Mouse (Mus musculus): ENCODE measurements around the gene Ptpn4. TPM values are rescaled to one million over a fixed set of nuclear protein-coding genes. Genes with fewer than 3 reads are reported as not detected.

Ptpn4 gene
- polyA plus RNA-seq (2012; rRNA removed), result 13.2 and 13.3 TPM in 2 replicates

DNA sequence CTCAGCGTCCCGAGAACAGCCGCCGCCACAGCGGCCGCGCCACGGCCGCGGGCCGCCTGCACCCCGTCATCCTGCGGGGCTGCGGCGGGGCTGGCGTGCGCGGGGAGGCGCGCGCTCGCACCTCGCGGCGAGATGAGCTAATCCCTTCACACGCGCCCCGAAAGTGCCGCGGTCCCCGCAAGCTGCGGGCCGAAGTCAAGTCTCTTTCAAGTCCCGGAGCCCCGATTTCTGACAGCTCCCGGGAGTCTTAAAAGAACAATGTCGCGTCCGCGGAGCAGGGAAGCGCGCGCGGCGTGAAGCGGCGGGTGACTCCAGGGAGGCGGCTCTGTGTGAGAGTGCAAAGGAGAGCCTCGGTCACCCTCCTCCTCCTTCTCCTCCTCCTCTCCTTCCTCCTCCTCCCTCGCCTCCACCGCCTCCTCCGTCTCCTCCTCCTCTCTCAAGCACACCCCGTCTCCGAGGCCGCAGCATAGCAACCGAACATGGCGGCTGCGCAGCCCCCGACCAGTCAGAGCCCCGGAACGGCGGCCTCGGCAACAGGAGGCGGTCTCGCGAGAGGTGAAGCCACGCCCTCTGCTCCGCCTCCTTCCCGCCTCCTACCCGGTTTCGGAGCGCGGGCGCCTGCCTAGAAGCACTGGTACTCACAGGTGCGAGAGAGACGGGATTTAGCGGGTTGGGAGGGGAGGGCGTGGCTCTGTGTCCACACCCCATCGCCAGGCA is at the start of gene Ptpn4:
TSS of gene Ptpn4 (minus strand) at position 579 of the 717 bp plus-strand sequence.
- TF ChIP-seq POLR2A (IDR thresholded peaks at IDR 0.05; ENCODE audit: borderline replicate concordance, extremely low read depth, insufficient read depth, insufficient read length, poor library complexity, severe bottlenecking) (peak; percentile 71; the same call in 1 of the 2 replicates), CTCF (IDR thresholded peaks at IDR 0.05; ENCODE audit: borderline replicate concordance, extremely low read depth, insufficient read depth, insufficient read length) (no peak)
- peak; percentile 99 for DNase-seq (ENCODE audit: low read depth)

DNA sequence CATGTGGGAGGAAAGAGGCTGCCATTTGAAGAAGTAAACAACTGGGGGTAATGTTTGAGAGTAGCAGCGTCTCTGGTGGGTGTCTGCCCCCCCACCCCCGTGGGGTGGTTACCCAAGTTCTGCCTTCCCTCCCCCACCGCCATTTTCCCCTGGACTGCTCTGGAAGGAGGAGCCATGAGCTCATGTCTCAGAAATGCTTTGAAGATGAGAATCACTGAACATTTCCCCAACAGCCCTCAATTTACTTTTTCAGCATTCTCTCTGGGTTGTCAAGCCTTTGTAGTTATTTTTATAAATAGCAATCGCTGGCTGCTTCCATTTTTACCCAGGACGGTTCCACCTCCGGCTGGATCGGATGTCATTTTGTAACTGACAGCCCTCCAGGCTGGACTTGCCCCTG is 48.9 kb upstream of the Ptpn4 start:
- DNase-seq (ENCODE audit: low read depth), result no peak
- no peak for TF ChIP-seq CTCF (IDR thresholded peaks at IDR 0.05; ENCODE audit: borderline replicate concordance, extremely low read depth, insufficient read depth, insufficient read length)
- no peak for TF ChIP-seq POLR2A (IDR thresholded peaks at IDR 0.05; ENCODE audit: borderline replicate concordance, extremely low read depth, insufficient read depth, insufficient read length, poor library complexity, severe bottlenecking)

GRCm38 (mm10) chr1:119884272-119884671 is 46.9 kb upstream of the Ptpn4 start:
- no peak for TF ChIP-seq POLR2A (IDR thresholded peaks at IDR 0.05; ENCODE audit: borderline replicate concordance, extremely low read depth, insufficient read depth, insufficient read length, poor library complexity, severe bottlenecking)
- no peak for TF ChIP-seq CTCF (IDR thresholded peaks at IDR 0.05; ENCODE audit: borderline replicate concordance, extremely low read depth, insufficient read depth, insufficient read length)
- peak; percentile 87 for DNase-seq (ENCODE audit: low read depth)

DNA sequence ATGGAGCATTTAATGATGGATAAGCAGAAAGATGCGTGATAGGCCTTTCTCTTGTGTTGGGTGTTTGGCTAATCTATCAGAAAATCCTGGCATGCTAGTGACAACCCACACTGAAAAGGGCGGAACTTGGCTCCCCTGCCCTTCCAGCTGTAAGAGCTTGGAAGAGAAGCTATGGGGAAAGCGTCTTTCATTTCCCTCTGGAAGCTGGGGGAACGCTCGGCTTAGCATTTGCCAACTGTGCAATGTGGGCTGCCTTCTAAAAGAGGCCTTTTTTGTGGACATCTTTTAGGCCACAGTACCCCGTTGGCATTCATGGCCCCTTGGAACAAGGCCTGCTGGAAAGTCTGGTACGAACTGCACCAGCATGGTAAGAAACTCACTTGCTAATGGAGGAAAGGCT is 41.5 kb upstream of the Ptpn4 start:
- DNase-seq (ENCODE audit: low read depth), result peak; percentile 92
- no peak for TF ChIP-seq POLR2A (IDR thresholded peaks at IDR 0.05; ENCODE audit: borderline replicate concordance, extremely low read depth, insufficient read depth, insufficient read length, poor library complexity, severe bottlenecking)
- no peak for TF ChIP-seq CTCF (IDR thresholded peaks at IDR 0.05; ENCODE audit: borderline replicate concordance, extremely low read depth, insufficient read depth, insufficient read length)

- TF ChIP-seq CTCF (IDR thresholded peaks at IDR 0.05; ENCODE audit: borderline replicate concordance, extremely low read depth, insufficient read depth, insufficient read length) (no peak), POLR2A (IDR thresholded peaks at IDR 0.05; ENCODE audit: borderline replicate concordance, extremely low read depth, insufficient read depth, insufficient read length, poor library complexity, severe bottlenecking) (no peak)
- no peak for DNase-seq (ENCODE audit: low read depth)
Observed at GRCm38 (mm10) chr1:119877469-119877868, 40.1 kb upstream of the Ptpn4 start.

DNA sequence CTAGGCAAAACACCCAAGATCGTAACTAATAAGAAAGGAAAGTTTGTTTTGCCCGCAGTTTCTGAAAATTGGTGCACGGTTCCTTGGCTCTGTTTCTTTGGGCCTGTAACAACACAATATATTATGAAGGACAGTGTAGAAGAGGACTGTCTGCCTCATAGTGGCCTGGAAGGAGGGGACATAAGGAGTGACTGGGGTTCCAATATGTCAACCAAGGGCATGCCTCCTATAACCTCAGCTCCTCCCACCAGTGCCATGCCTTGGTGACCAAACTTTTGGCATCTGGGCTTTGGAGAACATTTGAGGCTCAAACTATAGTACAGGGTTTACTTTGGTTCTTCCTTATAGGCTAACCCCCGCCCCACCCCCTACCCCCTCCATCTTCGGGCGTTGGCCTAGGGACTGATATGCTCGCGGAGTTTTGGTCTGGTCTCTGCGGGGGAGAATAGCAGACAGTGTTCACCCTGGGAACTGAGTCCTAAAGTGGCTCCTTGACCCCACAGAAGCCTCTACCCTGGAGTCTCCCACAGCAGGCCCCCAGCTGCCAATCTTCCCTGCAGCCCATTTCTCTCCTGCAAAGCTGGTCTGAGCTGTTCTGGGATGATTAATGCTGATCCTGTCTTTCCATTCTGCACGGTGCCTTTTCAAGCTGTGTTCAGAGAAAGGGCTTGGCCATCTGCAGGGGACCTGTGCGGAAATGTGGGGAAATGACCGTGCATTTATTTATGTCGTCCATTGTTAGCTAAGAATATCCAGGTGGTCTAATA is 31.2 kb upstream of the Ptpn4 start:
- no peak for TF ChIP-seq POLR2A (IDR thresholded peaks at IDR 0.05; ENCODE audit: borderline replicate concordance, extremely low read depth, insufficient read depth, insufficient read length, poor library complexity, severe bottlenecking)
- no peak for TF ChIP-seq CTCF (IDR thresholded peaks at IDR 0.05; ENCODE audit: borderline replicate concordance, extremely low read depth, insufficient read depth, insufficient read length)
- DNase-seq (ENCODE audit: low read depth), result peak; percentile 52

GRCm38 (mm10) chr1:119867300-119867699 is 29.9 kb upstream of the Ptpn4 start:
- TF ChIP-seq CTCF (IDR thresholded peaks at IDR 0.05; ENCODE audit: borderline replicate concordance, extremely low read depth, insufficient read depth, insufficient read length), result no peak
- TF ChIP-seq POLR2A (IDR thresholded peaks at IDR 0.05; ENCODE audit: borderline replicate concordance, extremely low read depth, insufficient read depth, insufficient read length, poor library complexity, severe bottlenecking), result no peak
- DNase-seq (ENCODE audit: low read depth), result no peak

DNA sequence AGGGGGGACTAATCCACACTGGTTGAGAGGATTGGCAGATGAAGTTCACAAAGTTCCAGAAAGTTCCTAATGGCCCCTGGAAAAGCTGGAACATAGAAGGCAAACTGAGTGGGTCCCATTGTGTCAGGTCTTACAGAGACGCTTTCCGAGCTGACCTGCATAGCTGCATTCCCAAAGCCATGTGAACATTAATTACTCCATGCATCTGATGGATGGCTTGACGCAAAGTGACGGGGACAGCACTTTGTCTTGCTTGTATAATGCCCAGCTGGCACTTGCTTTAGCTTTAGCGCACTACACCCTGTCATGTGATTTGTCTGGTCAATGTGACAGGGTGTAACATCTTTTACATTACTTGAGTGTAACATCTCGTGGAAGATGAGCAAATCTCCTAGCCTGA is 27.9 kb upstream of the Ptpn4 start:
- no peak for TF ChIP-seq POLR2A (IDR thresholded peaks at IDR 0.05; ENCODE audit: borderline replicate concordance, extremely low read depth, insufficient read depth, insufficient read length, poor library complexity, severe bottlenecking)
- TF ChIP-seq CTCF (IDR thresholded peaks at IDR 0.05; ENCODE audit: borderline replicate concordance, extremely low read depth, insufficient read depth, insufficient read length), result no peak
- no peak for DNase-seq (ENCODE audit: low read depth)

DNA sequence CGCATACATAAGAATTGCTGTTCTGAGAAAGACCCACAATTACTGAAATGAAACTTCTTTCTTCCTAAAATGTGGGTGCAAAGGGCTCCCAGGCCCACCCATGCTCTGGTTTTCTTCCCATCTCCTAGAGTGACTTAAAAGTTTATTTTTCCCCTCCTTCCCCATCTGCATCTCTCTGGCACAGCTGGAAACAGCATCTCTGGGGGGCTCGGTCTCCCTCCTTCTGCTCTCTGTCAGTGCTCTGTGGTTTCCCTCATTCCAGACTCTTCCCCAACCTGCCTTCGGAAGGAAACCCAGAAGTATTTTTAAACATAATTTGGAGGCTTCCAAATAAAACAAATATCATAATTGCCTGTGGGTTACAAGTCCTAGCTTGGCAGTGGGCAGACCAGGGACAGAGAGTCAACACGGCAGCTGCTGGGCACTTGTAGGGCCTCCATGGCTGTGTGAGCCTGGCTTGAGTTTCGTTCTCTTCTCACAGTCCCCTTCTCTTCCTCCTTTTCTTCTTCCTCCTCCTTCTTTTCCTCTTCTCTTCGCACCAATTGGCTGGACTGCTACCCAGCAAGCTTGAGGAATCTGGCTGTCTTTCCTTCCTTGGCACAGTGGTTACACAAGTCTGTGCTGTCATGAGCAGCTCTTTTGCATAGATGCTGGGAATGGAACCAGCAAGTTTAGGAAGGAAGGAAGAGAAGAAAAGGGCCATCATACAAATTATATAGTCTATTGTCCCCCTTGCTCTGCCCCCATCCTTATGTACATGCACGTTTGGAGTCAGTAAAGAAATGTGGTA is 26.3 kb upstream of the Ptpn4 start:
- TF ChIP-seq POLR2A (IDR thresholded peaks at IDR 0.05; ENCODE audit: borderline replicate concordance, extremely low read depth, insufficient read depth, insufficient read length, poor library complexity, severe bottlenecking) (no peak), CTCF (IDR thresholded peaks at IDR 0.05; ENCODE audit: borderline replicate concordance, extremely low read depth, insufficient read depth, insufficient read length) (no peak)
- peak; percentile 57 for DNase-seq (ENCODE audit: low read depth)

DNA sequence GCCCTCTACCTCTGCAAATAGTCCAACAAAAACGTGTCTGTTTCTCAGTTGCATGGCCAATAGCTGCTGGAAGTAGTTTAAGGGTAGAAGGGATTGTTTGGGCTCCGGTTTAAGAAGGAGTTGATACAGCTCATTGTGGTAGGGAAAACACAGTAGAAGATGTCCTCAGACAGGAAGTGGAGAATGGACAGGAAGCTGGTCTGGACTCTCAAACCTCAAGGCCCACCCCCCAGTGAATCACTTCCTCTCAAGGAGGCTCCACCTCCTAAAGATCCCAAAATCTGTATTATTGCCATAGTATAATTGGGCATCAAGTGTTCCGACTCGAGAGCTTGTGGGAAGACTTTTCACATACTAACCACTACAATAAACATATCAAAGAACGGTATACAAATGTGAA is 22.2 kb upstream of the Ptpn4 start:
- TF ChIP-seq POLR2A (IDR thresholded peaks at IDR 0.05; ENCODE audit: borderline replicate concordance, extremely low read depth, insufficient read depth, insufficient read length, poor library complexity, severe bottlenecking) (no peak), CTCF (IDR thresholded peaks at IDR 0.05; ENCODE audit: borderline replicate concordance, extremely low read depth, insufficient read depth, insufficient read length) (no peak)
- DNase-seq (ENCODE audit: low read depth), result no peak

- no peak for DNase-seq (ENCODE audit: low read depth)
- TF ChIP-seq POLR2A (IDR thresholded peaks at IDR 0.05; ENCODE audit: borderline replicate concordance, extremely low read depth, insufficient read depth, insufficient read length, poor library complexity, severe bottlenecking) (no peak), CTCF (IDR thresholded peaks at IDR 0.05; ENCODE audit: borderline replicate concordance, extremely low read depth, insufficient read depth, insufficient read length) (no peak)
Observed at GRCm38 (mm10) chr1:119852980-119853379, 15.6 kb upstream of the Ptpn4 start.

Measured in brain, embryonic 14.5 days (tissue).